Mouse (Mus musculus): ENCODE measurements at regions not wholly inside any gene's neighbourhood (a gene's known extent, or its start where the extent isn't known, plus 50 kb on each side); places are given as distances from the start of the nearest gene placed in this dataset.

GRCm38 (mm10) chr4:56275836-56276235, 464.0 kb upstream of the Gm26657 start:
- no peak overlapping the region for H3K4me3 ChIP-seq
- no peaks in the 10 kb centered on the region for H3K36me3 ChIP-seq
- no peaks in the 10 kb centered on the region for H3K4me1 ChIP-seq
- no peaks in the 10 kb centered on the region for H3K9me3 ChIP-seq (replicated peaks)
- no peak for DNase-seq (ENCODE audit: low spot score)
- no peaks in the 10 kb centered on the region for H3K27me3 ChIP-seq (ENCODE audit: low read depth, poor library complexity, severe bottlenecking)
- 88% methylated on average over 3 of the region's 3 CpGs for WGBS
- no peak overlapping the region for H3K27ac ChIP-seq

- WGBS = 93% methylated on average over 4 of the region's 4 CpGs
- H3K27me3 ChIP-seq (ENCODE audit: low read depth, poor library complexity, severe bottlenecking) = no peaks in the 10 kb centered on the region
- no peak for DNase-seq (ENCODE audit: low spot score)
Observed at GRCm38 (mm10) chr4:56271390-56271789, 468.5 kb upstream of the Gm26657 start.

GRCm38 (mm10) chr4:56264626-56265025, 475.2 kb upstream of the Gm26657 start:
- Histone ChIP-seq H3K4me3 (no peak overlapping the region), H3K9me3 (replicated peaks) (no peaks in the 10 kb centered on the region), H3K27ac (no peak overlapping the region), H3K27me3 (ENCODE audit: low read depth, poor library complexity, severe bottlenecking) (no peaks in the 10 kb centered on the region), H3K36me3 (no peaks in the 10 kb centered on the region), H3K4me1 (peaks cover 11% of the 10 kb centered on the region)
- 90% methylated on average over 4 of the region's 4 CpGs for WGBS
- DNase-seq (ENCODE audit: low spot score) = no peak

More at GRCm38 (mm10) chr4:56271390-56271789, 468.5 kb upstream of the Gm26657 start:
- no peaks in the 10 kb centered on the region for H3K36me3 ChIP-seq
- H3K4me1 ChIP-seq = no peaks in the 10 kb centered on the region
- H3K4me3 ChIP-seq = no peak overlapping the region
- no peak overlapping the region for H3K27ac ChIP-seq
- no peaks in the 10 kb centered on the region for H3K9me3 ChIP-seq (replicated peaks)

GRCm38 (mm10) chr4:56263822-56264221, 476.0 kb upstream of the Gm26657 start:
- Histone ChIP-seq H3K4me3 (no peak overlapping the region), H3K36me3 (no peaks in the 10 kb centered on the region), H3K27me3 (ENCODE audit: low read depth, poor library complexity, severe bottlenecking) (no peaks in the 10 kb centered on the region), H3K9me3 (replicated peaks) (no peaks in the 10 kb centered on the region), H3K27ac (no peak overlapping the region), H3K4me1 (peaks cover 11% of the 10 kb centered on the region)
- DNase-seq (ENCODE audit: low spot score) = no peak

- H3K4me3 ChIP-seq = no peak overlapping the region
- no peaks in the 10 kb centered on the region for H3K27me3 ChIP-seq (ENCODE audit: low read depth, poor library complexity, severe bottlenecking)
- peaks cover 11% of the 10 kb centered on the region for H3K4me1 ChIP-seq
- no peaks in the 10 kb centered on the region for H3K9me3 ChIP-seq (replicated peaks)
- DNase-seq (ENCODE audit: low spot score) = no peak
- WGBS = 90% methylated on average over 1 of the region's 1 CpGs
- no peaks in the 10 kb centered on the region for H3K36me3 ChIP-seq
- H3K27ac ChIP-seq = no peak overlapping the region
Observed at GRCm38 (mm10) chr4:56262589-56262988, 477.3 kb upstream of the Gm26657 start.

- no peaks in the 10 kb centered on the region for H3K27me3 ChIP-seq (ENCODE audit: low read depth, poor library complexity, severe bottlenecking)
- H3K27ac ChIP-seq = no peak overlapping the region
- no peak overlapping the region for H3K4me3 ChIP-seq
- H3K4me1 ChIP-seq = peaks cover 11% of the 10 kb centered on the region
- no peaks in the 10 kb centered on the region for H3K9me3 ChIP-seq (replicated peaks)
- no peaks in the 10 kb centered on the region for H3K36me3 ChIP-seq
- WGBS = 86% methylated on average over 5 of the region's 5 CpGs
- DNase-seq (ENCODE audit: low spot score) = no peak
Observed at GRCm38 (mm10) chr4:56261992-56262391, 477.9 kb upstream of the Gm26657 start.

- Histone ChIP-seq H3K4me1 (no peaks in the 10 kb centered on the region), H3K4me3 (no peak overlapping the region), H3K9me3 (replicated peaks) (no peaks in the 10 kb centered on the region), H3K36me3 (no peaks in the 10 kb centered on the region), H3K27ac (no peak overlapping the region), H3K27me3 (ENCODE audit: low read depth, poor library complexity, severe bottlenecking) (no peaks in the 10 kb centered on the region)
- WGBS = 53% methylated on average over 1 of the region's 1 CpGs
- DNase-seq (ENCODE audit: low spot score) = no peak
Observed at GRCm38 (mm10) chr4:56252375-56252774, 487.5 kb upstream of the Gm26657 start.

GRCm38 (mm10) chr4:56251766-56252165, 488.1 kb upstream of the Gm26657 start:
- no peaks in the 10 kb centered on the region for H3K4me1 ChIP-seq
- WGBS = 87% methylated on average over 2 of the region's 2 CpGs
- no peak for DNase-seq (ENCODE audit: low spot score)
- H3K9me3 ChIP-seq (replicated peaks) = no peaks in the 10 kb centered on the region
- no peaks in the 10 kb centered on the region for H3K36me3 ChIP-seq
- H3K27ac ChIP-seq = no peak overlapping the region
- no peaks in the 10 kb centered on the region for H3K27me3 ChIP-seq (ENCODE audit: low read depth, poor library complexity, severe bottlenecking)
- no peak overlapping the region for H3K4me3 ChIP-seq

- Histone ChIP-seq H3K27ac (no peak overlapping the region), H3K9me3 (replicated peaks) (no peaks in the 10 kb centered on the region), H3K27me3 (ENCODE audit: low read depth, poor library complexity, severe bottlenecking) (no peaks in the 10 kb centered on the region), H3K4me3 (no peak overlapping the region), H3K36me3 (no peaks in the 10 kb centered on the region), H3K4me1 (no peaks in the 10 kb centered on the region)
- WGBS = 94% methylated on average over 2 of the region's 2 CpGs
- DNase-seq (ENCODE audit: low spot score) = no peak
Observed at GRCm38 (mm10) chr4:56250611-56251010, 489.3 kb upstream of the Gm26657 start.

GRCm38 (mm10) chr4:56243863-56244262, 496.0 kb upstream of the Gm26657 start:
- 42% methylated on average over 6 of the region's 6 CpGs for WGBS
- H3K4me1 ChIP-seq = peaks cover 12% of the 10 kb centered on the region
- DNase-seq (ENCODE audit: low spot score) = peak; percentile 61
- no peaks in the 10 kb centered on the region for H3K9me3 ChIP-seq (replicated peaks)
- H3K36me3 ChIP-seq = no peaks in the 10 kb centered on the region
- no peak overlapping the region for H3K4me3 ChIP-seq
- H3K27me3 ChIP-seq (ENCODE audit: low read depth, poor library complexity, severe bottlenecking) = no peaks in the 10 kb centered on the region
- peak overlapping the region; percentile 42; the same call in 1 of the 2 replicates for H3K27ac ChIP-seq

GRCm38 (mm10) chr4:56238496-56239488, 501.1 kb upstream of the Gm26657 start:
- H3K27ac ChIP-seq = no peak overlapping the region
- no peaks in the 10 kb centered on the region for H3K36me3 ChIP-seq
- 78% methylated on average over 4 of the region's 4 CpGs for WGBS
- no peak for DNase-seq (ENCODE audit: low spot score)
- peaks cover 8% of the 10 kb centered on the region for H3K4me1 ChIP-seq
- H3K9me3 ChIP-seq (replicated peaks) = no peaks in the 10 kb centered on the region
- no peaks in the 10 kb centered on the region for H3K27me3 ChIP-seq (ENCODE audit: low read depth, poor library complexity, severe bottlenecking)
- H3K4me3 ChIP-seq = no peak overlapping the region

- Histone ChIP-seq H3K27me3 (ENCODE audit: low read depth, poor library complexity, severe bottlenecking) (no peaks in the 10 kb centered on the region), H3K9me3 (replicated peaks) (no peaks in the 10 kb centered on the region), H3K4me1 (no peaks in the 10 kb centered on the region), H3K27ac (no peak overlapping the region), H3K36me3 (no peaks in the 10 kb centered on the region), H3K4me3 (no peak overlapping the region)
- 86% methylated on average over 7 of the region's 7 CpGs for WGBS
- DNase-seq (ENCODE audit: low spot score) = no peak
Observed at GRCm38 (mm10) chr4:56231414-56231813, 508.5 kb upstream of the Gm26657 start.

- no peak overlapping the region for H3K4me3 ChIP-seq
- no peaks in the 10 kb centered on the region for H3K4me1 ChIP-seq
- DNase-seq (ENCODE audit: low spot score) = no peak
- H3K36me3 ChIP-seq = no peaks in the 10 kb centered on the region
- no peaks in the 10 kb centered on the region for H3K9me3 ChIP-seq (replicated peaks)
- WGBS = 38% methylated on average over 1 of the region's 1 CpGs
- no peak overlapping the region for H3K27ac ChIP-seq
- no peaks in the 10 kb centered on the region for H3K27me3 ChIP-seq (ENCODE audit: low read depth, poor library complexity, severe bottlenecking)
Observed at GRCm38 (mm10) chr4:56230451-56230850, 509.4 kb upstream of the Gm26657 start.
